Mouse (Mus musculus) mesoderm, embryonic 11.5 days (tissue): ENCODE measurements at regions not wholly inside any gene's neighbourhood (a gene's known extent, or its start where the extent isn't known, plus 50 kb on each side); places are given as distances from the start of the nearest gene placed in this dataset.

Experiments
- DNase-seq: peaks from one replicate; pipeline ENCODE4 v3.0.0-alpha.2; 2012; ENCODE audit warnings: low read depth, low spot score

DNA sequence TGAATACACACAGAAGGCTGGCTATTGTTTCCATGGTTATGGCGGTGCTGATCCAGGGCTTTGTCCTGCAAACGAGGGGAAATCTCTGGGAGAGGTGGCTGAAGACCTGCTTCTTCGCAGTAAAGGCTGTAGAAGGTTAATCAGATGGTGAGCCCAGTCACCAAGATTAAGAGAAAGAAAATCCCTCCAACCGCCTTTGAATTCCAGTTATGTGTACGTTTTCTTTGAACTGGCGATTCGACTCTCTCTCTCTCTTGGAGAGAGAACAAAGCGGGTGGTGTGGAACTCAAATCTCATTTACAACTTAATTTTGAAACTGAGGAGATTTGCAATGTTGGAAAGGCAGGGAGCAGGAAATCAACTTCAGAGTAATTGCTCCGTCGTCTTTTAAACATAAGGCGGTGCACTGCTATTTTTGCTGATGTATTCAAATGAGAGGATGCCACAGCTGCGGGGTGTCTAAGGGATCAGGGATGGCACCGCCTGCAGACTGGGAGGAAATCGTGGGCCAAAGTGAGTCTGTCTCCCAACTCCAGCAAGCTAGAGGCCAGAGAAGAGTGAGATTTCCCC is 232.7 kb downstream of the Mycn start:
- DNase-seq, result no peak

GRCm38 (mm10) chr12:12706326-12706920 is 235.3 kb downstream of the Mycn start:
- no peak for DNase-seq

- no peak for DNase-seq
Observed at GRCm38 (mm10) chr12:12701735-12702134, 240.0 kb downstream of the Mycn start.

DNA sequence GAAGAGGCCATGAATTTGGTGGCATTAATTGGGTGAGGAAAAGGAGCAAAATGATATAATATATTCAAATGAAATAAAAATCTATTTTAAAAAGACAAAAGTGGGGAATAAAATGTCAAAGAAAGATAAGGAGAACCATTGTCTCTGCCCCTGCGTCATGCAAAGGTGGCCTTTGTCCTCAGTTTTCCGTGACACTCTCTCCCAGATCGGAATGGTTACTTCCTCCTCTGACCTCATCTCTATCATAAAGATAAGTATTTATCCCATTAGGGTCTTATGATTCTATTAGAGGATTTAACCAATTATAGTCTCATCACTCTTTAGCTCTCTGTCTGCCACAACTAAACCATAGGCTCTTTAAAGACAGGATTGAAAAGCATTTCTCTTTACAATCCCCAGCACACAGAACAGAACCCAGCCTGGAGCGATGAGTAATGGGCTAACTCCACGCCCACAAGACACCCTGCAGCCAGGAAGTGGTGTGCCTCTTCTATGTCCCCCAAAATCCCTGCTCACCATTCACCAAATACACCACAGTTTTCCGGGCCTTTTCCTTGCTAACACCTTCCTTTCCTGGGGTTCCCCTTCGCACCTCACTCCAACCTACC is 240.6 kb downstream of the Mycn start:
- DNase-seq, result no peak

- peak; percentile 74 for DNase-seq
Observed at GRCm38 (mm10) chr12:12693838-12694777, 247.6 kb downstream of the Mycn start.

GRCm38 (mm10) chr12:12687376-12687775 is 254.3 kb downstream of the Mycn start:
- no peak for DNase-seq

DNA sequence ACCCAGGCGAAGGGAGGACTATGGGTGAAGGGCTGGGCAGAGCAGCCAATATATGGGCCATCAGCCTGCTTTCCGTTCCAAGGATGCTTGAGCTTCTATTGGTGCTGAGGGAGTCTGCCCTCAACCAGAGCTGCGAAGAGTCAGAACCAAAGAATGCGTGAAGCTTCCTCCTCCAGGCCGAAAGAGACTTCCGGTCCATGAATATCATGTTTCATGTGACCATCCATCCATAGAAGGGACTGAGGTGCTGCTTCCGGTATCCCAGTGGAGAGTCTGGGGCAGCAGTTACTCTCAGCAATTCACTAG is 256.5 kb downstream of the Mycn start:
- no peak for DNase-seq

- DNase-seq, result peak; percentile 58
Observed at GRCm38 (mm10) chr12:12684481-12685216, 257.1 kb downstream of the Mycn start.

GRCm38 (mm10) chr12:12683733-12684470 is 257.8 kb downstream of the Mycn start:
- no peak for DNase-seq

DNA sequence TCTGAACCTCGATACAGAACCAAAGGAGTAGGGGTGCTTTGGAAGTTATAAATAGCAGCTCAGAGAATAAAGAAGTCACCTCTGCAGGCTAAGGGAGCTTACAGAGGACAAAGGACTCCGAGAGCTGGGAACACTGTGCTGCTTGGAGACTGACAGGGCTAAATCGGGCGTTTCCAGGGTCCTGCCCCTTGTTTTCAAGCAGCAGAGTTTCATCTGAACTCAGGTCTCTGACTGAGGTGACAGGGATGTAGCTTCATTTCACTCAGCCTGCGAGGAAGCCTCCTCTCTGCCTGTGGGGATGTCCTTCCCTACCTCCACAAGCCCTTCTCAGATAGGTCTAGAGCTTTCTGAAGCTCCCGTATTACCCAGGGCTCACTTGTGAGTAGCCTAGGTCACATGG is 260.6 kb downstream of the Mycn start:
- peak; percentile 67 for DNase-seq

DNA sequence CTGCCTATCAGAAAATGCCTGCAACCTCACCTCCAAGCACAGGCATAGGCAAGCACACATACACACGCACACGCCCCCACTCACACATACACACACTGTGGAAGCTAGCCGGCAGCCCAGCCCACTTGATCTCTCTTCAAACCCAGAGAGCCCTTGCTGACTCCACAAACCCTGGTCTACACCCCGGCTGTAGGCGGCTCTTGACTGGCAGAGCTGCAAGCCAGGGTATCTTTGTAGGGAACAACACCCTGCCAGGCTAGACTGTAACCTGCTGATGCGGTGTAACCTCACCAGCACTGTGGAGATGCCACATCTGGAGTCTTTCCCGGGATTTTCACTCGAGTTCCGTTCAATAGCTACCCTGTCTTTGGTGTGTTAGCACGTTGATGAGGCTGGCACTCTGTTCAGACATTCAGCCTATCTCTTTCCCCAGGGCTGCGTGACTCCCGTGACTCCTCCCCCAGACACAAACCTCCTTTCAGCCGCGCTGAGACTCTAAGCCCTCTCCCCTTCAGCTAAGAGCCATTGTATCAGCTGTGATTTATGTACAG is 261.3 kb downstream of the Mycn start:
- DNase-seq, result peak; percentile 93

DNA sequence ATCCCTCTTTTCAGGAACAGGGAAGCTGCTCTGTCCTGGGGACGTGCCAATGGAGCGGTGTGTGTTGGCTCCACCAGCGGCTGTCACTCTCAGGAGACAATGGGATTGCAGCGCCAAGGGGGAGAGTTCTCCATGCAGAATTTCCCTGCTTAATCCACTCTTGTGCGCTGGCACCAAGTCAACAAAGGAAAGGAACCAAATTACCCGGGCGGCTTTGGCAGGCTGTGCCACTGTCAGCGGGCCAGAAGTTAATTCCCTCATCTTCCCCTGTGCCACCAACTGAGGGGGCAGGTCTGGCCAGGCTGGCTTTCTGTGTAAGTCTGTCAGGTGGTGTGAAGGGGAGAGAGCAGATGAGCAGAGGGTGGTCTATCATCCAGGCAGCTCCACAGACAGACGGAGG is 265.0 kb downstream of the Mycn start:
- no peak for DNase-seq

DNA sequence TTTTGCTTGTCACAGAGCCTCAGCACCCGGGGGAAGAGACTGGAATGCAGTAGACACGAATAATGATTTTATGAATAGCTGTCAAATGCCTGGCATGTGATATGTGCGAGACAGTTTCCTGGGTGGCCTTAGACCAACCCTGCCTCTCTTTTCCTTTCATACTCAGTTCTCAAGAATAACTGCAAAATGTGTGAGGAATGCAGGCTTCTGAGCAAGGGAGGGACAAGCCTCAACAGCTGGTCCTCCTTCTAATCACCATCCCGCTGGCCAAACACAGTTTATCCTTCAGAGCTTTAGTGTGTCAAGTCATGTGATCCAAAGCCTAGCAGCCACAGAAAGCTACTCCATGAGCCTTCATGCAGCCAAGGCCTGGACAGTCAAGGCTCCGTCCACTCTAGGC is 271.8 kb downstream of the Mycn start:
- DNase-seq, result no peak

- DNase-seq, result no peak
Observed at GRCm38 (mm10) chr12:12668919-12669318, 272.8 kb downstream of the Mycn start.

DNA sequence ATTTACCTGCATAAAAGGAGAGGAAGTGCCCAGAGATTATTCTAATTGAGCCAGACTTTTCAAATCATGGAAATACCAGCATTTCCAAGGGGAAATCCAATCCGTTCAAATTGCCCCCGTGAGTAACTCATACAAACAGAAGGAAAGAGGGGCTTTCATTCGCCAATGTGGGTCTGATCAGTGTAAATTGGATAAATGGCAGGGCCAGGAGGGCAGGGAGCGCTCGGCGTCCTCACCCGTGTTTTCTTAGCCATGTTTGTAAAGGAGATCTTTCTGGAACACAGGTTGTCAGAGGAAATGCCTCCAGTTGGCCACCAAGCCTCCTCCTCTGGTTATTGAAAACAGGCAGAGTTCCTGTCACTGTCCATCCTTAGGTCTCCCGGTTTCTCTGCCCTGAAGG is 286.1 kb downstream of the Mycn start:
- DNase-seq, result no peak

GRCm38 (mm10) chr12:12655184-12655583 is 286.5 kb downstream of the Mycn start:
- peak; percentile 37 for DNase-seq

- DNase-seq, result no peak
Observed at GRCm38 (mm10) chr12:12652361-12652760, 289.4 kb downstream of the Mycn start.

GRCm38 (mm10) chr12:12650309-12650708 is 291.4 kb downstream of the Mycn start:
- no peak for DNase-seq

DNA sequence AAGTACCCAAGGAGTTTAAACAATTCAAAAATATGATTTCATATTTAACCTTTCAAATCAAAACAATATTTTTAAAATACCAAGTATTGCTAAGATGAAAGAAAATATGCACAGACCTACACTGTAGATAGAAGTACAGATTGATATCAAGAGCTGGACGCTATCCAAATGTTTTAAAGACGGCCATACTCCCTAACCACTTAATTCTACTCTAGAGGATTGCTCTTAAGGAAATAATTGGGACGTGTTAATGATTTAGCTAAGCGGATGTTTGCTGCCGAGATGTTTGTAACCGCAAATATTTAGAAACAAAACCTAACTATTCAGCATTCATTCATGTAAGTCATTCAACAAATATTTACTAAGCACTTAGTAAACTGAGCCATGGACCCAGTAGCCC is 294.2 kb downstream of the Mycn start:
- DNase-seq, result no peak

DNA sequence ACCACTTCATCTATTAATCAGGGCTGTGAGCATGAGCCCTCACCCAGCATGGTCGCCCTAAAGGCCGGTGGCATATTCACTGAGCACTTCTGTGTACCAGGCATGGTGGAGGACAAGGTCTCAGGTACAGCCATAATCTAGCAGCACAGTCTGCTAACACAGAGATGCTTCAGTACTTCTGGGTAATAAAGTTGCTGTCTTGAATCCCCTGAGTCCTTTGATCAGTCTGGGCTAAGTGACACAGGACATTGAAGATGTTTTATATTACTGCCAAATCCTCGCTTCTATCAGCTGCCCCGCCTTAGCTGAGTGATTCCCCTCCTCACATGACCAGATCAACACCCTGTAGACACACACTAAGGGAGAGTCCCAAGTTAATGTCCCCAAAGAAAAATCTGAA is 296.5 kb downstream of the Mycn start:
- no peak for DNase-seq
